Mouse (Mus musculus): Measurements from ENCODE around the gene Arl8b.

The Arl8b gene

DNA sequence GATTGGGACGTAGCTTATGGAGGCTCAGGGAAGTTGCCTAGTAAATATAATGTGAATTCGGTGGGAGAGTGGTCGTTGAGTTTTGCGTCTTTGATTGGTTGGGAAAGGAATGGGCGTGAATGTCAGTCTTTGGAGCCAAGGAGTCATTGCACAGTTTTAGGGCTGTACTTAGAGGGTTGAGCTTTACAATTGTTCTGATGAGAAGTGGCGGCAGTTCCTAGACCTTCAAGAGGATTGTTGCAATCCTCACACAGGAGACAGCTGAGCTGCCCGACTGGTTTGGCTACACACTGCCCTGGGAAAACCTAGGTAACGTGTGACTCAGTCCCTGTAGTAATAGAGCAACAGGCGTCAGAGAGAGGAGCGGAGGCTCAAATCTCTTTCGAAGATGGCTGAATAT, 1.2 kb downstream of the Arl8b start:
- in situ Hi-C loops (cut with MboI; ENCODE audit: low sequenced_read_pairs) = no loop called here

DNA sequence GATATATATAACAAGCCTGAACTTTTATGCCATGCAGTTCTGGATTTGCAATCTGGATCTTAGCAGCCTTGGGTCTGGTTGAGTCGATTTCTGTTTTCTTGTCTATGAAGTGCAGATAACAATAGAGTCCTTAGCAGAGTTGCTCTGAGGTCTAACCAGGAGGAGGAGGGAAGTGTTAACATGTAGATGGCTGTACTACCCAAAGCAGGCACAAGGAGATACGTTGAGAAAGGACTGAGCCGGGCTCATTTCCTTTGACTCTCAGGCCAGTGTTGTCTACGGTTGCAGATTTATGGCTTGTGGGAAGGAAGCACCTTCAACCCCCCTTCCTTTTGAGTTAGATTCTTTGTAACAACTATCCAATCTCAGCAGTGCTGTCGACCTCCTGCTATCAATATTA, 1.9 kb downstream of the Arl8b start:
- in situ Hi-C loops (cut with MboI; ENCODE audit: low sequenced_read_pairs) = no loop called here

- in situ Hi-C loops (cut with MboI; ENCODE audit: low sequenced_read_pairs) = no loop called here
Measured at GRCm38 (mm10) chr6:108785551-108785950, 2.7 kb downstream of the Arl8b start.

DNA sequence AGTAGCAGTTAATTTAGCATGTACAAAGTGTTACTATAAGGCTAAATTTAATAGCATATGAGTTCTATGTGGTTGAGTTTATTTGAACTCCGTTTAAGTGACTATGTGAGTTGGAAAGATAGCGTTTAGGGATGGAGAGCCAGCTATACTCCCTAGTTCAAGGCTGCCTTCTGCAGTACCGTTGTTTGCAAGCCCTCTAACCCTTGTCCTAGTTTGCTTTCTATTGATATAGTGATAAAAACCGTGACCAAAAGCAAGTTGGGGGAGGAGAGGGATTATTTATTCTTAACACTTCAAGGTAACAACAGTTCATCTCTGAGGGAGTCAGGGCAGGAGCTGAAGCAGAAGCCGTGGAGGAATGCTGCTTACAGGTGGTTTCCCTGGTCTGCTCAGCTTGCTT, 8.6 kb downstream of the Arl8b start:
- in situ Hi-C loops (cut with MboI; ENCODE audit: low sequenced_read_pairs) = no loop called here

- in situ Hi-C loops (cut with MboI; ENCODE audit: low sequenced_read_pairs) = no loop called here
Measured at GRCm38 (mm10) chr6:108795912-108796311, 13.0 kb downstream of the Arl8b start.

- in situ Hi-C loops (cut with MboI; ENCODE audit: low sequenced_read_pairs) = no loop called here
Measured at GRCm38 (mm10) chr6:108796706-108797105, 13.8 kb downstream of the Arl8b start.

- in situ Hi-C loops (cut with MboI; ENCODE audit: low sequenced_read_pairs) = no loop called here
Measured at GRCm38 (mm10) chr6:108805194-108805593, 22.3 kb downstream of the Arl8b start.

DNA sequence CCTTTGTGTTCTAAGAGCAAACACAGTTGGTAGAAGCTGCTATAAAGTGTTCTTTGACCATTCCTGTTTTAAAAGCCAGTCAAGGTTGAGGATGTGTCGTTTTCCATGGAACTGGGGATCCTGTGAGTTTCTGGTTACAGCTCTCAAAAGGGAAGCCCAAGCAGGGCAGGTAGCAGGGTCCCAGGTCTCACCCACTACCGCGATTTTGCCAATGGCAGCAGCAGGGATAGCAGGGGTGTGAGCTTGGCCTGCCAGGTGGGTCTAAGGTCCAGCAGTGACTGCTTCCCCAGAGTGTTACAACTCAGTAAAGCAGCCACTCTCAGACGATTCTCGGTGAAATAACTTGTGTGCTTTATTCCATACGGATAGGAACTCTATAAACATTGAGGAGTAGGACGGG, 23.0 kb downstream of the Arl8b start:
- in situ Hi-C loops (cut with MboI; ENCODE audit: low sequenced_read_pairs) = no loop called here

- in situ Hi-C loops (cut with MboI; ENCODE audit: low sequenced_read_pairs) = no loop called here
Measured at GRCm38 (mm10) chr6:108807446-108807845, 24.5 kb downstream of the Arl8b start.

GRCm38 (mm10) chr6:108808786-108809185, 25.9 kb downstream of the Arl8b start:
- in situ Hi-C loops (cut with MboI; ENCODE audit: low sequenced_read_pairs) = no loop called here

DNA sequence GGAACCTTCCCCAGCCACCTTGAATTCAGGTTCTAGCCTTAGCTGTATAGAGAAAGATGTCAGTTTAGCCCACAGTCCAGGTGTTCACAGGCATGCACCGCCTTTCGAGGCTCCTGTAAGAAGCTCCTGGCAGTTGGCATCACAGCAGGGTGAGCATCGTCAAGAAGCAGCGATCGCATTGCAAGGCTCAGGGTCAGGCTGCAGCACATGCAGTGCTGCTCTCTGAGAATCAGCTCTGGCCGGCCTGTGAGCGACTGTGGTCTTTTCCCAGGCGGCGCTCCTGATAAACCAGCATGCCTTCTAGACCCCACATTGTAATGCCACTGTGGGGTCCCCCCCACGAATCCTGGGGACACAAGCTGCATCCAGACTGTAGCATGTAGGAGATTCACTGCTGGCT, 27.3 kb downstream of the Arl8b start:
- in situ Hi-C loops (cut with MboI; ENCODE audit: low sequenced_read_pairs) = no loop called here

- in situ Hi-C loops (cut with MboI; ENCODE audit: low sequenced_read_pairs) = no loop called here
Measured at GRCm38 (mm10) chr6:108812134-108812533, 29.2 kb downstream of the Arl8b start.

DNA sequence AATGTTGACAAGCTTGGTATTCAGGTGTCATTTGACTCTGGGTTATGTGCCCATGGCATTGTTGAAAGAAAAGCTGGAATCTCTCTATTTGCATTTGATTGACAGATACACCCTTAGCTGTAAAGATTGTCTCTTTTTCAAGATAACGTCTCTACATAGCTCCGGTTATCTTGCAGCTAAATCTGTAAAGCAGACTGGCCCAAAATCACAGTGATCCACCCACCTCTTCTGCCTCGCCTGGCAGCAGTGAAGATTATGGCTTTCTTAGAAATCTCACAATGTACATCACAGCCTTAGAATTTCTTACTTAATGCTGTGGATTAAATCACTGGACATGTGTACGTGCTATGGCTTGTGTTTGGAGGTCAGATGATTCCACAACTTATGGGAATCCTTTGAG, 34.6 kb downstream of the Arl8b start:
- in situ Hi-C loops (cut with MboI; ENCODE audit: low sequenced_read_pairs) = no loop called here

DNA sequence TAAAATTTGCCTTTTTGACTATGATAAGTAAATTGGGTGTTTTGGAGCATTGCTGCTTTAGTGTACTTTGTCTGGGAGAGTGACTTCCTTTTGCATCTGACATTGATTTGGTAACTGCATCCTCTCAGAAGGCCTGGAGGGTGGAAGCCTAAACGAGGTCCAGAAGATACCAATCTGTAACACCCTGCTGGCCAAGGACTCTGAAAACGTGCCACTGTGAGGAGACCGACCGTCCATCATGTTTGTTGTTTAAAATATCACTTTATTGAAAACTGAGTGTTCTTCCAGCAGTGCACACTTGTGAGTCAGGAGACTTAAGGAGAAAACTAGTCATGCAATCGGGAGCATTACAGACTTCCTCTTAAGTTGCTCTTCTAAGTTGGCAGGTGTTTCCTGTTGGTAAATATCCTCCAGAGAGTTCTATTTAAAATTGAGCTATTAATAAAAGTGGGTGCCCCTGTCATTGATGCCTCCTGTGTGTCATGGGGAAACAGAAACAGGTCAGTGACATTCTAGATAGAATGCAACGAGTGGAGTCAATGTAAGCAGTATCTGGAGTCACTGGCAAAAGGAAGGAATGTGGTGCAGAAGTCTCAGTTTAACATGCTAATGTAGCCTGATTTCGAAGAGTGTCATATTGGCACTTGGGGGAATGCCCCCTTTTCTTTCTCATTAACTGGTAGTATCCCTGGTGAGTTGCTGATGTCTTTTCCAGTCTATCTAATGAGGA, 42.1 kb downstream of the Arl8b start:
- in situ Hi-C loops (cut with MboI; ENCODE audit: low sequenced_read_pairs) = no loop called here

DNA sequence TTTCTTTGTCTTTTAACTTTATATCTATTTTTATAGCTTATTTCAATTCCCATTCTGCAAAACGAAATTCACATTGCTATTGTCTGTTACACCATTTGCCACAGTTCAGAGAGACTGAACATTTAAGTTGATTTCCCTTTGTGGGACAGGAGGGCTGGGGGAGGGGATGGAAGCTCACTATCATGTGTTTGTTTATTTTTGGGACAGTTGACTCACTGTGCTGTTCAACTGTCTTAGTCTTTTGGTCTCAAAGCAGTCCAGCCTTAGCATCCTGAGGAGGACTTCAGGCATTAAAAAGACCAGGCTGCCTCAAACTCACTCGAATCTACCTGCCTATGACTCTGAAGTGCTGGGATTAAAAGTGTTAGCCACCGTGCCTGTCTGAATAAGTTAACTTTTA, 43.2 kb downstream of the Arl8b start:
- in situ Hi-C loops (cut with MboI; ENCODE audit: low sequenced_read_pairs) = no loop called here

DNA sequence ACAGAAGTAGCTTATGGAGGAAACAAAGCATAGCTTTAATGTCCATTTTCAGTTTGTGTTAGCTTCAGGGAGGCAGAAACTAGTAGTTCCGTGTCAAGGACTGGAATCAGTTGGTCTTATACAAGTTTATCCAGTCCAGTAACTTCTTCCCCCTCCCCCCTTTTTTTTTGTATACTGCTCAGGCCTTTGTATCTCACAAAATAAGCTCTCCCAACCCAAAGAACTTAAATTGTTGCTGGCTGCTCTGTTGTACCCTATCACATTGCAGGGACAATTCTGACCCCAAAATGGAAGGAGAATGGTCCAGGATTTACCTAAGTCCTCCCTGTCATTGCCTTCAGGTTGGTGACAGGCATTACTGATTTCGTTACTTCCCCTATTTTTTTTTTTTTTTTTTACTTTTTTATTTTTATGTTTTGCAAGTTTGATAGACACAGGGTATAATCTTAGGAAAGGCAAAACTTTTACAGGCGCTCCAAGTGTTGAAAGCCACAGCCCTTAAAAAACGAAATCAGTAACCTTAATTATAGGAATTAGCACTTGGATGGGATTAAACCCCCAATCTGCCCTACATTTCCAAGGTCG, 44.5 kb downstream of the Arl8b start:
- in situ Hi-C loops (cut with MboI; ENCODE audit: low sequenced_read_pairs) = no loop called here

- in situ Hi-C loops (cut with MboI; ENCODE audit: low sequenced_read_pairs) = no loop called here
Measured at GRCm38 (mm10) chr6:108828234-108828868, 45.5 kb downstream of the Arl8b start, which contains the start of gene Edem1. Gene Edem1 (plus strand): TSS chr6:108828641.

DNA sequence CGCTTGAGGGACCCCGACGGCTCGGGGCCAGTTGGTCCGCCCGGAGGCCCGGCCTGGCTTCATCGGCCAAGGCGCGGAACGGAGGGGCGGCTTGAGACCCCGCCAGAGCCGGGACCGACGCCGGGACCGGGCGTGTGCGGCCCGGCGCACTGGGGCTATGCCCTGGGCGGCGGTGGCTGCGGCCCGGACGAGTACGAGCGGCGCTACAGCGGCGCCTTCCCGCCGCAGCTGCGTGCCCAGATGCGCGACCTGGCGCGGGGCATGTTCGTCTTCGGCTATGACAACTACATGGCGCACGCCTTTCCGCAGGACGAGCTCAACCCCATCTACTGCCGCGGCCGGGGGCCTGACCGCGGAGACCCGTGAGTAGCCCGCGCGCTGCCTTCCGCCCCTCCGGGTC, 46.0 kb downstream of the Arl8b start:
- in situ Hi-C loops (cut with MboI; ENCODE audit: low sequenced_read_pairs) = no loop called here

GRCm38 (mm10) chr6:108829386-108830370, 46.8 kb downstream of the Arl8b start:
- in situ Hi-C loops (cut with MboI; ENCODE audit: low sequenced_read_pairs) = no loop called here

DNA sequence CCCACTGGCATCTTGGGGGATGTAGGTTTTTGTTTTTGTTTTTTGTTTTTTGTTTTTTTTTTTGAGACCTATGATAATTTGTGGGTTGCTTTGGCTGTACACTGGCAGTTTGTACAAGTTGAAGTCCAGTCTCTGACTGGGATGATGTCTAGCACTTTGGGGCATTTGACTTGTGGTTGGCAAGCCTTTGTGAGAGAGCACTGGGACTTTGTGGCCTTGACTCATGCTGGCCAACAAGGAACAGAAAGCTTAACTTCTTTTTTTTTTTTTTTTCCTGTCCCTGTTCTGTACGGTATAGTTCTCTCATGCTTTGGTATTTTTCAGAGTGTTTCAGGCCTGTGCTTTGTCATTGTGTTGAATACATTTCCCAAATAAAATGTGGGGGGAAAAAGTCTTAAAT, 49.3 kb downstream of the Arl8b start:
- in situ Hi-C loops (cut with MboI; ENCODE audit: low sequenced_read_pairs) = no loop called here

DNA sequence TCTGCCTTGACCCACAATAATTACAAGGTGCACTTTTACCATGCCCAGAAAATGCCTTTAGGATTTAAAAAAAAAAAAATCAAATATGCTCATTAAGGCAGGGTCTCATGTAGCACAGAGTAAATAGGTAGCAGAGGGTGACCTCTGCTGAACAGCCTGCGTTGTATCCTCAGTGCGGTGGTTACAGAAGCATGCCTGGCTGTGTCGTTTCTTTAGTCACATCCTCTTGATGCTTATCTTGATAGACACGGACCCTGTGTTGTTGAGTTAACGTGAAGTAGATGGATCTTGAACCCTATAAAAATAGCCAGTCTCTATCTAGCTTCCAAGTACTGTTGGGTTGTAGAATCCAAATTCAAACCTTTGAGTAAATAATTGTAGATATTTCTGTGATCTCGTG, 50.1 kb downstream of the Arl8b start:
- in situ Hi-C loops (cut with MboI; ENCODE audit: low sequenced_read_pairs) = no loop called here
